Mouse (Mus musculus) brain, embryonic 14.5 days (tissue): ENCODE results near the gene Srgap2.

Experiments
- CTCF ChIP-seq: fragments of 200-500 bp; IDR thresholded peaks from 2 replicates; pipeline ENCODE4 v1.5.1; 2012; ENCODE audit warnings: inconsistent platforms, mild to moderate bottlenecking, moderate library complexity, borderline replicate concordance; ENCODE audit not compliant: insufficient read depth, insufficient read length; ENCODE audit errors: extremely low read depth
- POLR2A ChIP-seq: fragments of 200-500 bp; IDR thresholded peaks from 2 replicates; pipeline ENCODE4 v1.6.1; 2012; ENCODE audit warnings: mild to moderate bottlenecking, inconsistent platforms, borderline replicate concordance; ENCODE audit not compliant: poor library complexity, insufficient read depth, insufficient read length, severe bottlenecking; ENCODE audit errors: extremely low read depth

- TF ChIP-seq POLR2A (no peak), CTCF (no peak)
These were observed 163.3 kb downstream of the Srgap2 start for GRCm38 (mm10) chr1:131363887-131364286.
